Mouse (Mus musculus): Measurements from ENCODE around the gene Sec1.

DNA sequence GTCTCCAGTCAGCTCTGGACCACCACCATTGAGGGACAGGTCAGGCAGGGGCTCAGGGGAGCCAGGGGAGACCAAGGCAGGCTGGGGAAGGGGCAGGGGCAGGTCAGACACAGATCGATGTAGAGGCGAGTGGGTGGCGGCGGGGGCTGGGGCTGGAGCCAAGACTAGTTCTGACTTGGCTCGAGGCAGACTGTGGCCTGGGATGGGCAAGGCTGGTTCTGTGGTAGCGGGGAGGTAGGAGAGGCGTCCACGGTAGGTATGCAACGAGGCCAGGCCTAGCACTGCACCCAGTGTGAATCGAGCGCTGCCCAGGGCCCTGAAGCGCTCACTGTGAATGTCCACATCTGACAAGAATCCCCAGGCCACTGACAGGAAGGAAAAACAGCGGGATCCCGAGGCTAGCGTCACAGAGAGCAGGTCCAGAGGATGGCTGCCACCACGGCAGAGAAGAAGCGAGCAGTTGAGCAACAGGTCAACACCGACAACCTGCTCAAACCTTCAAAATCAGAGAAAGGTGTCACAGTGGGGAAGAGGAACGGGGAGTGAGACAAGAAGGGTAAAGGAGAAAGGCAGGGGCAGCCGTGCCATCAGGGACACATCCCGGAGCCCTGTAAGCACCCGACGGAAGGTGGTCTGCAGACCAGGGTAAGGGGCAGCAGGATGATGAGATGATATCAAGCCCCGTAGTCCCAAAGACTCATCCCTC, 17.3 kb upstream of the Sec1 start:
- TF ChIP-seq POLR2A (IDR thresholded peaks at IDR 0.05; ENCODE audit: low read depth, low read length) (no peak), CTCF (IDR thresholded peaks at IDR 0.05; ENCODE audit: extremely low read depth, insufficient read depth, insufficient read length, insufficient replicate concordance) (no peak)
